Mouse (Mus musculus) testis, adult 2 months (tissue): ENCODE data around the gene Atf6.

Experiments
- CTCF ChIP-seq: fragments of 200-500 bp; IDR thresholded peaks from 2 replicates; pipeline ENCODE4 v1.5.1; 2012; ENCODE audit warnings: low read depth, mild to moderate bottlenecking, inconsistent platforms, low read length, moderate library complexity; ENCODE audit not compliant: control insufficient read depth, insufficient read depth, insufficient replicate concordance
- POLR2A ChIP-seq: fragments of 200-500 bp; IDR thresholded peaks from 2 replicates; pipeline ENCODE4 v1.6.1; 2012; ENCODE audit warnings: low read depth, mild to moderate bottlenecking, inconsistent platforms, low read length, moderate library complexity; ENCODE audit not compliant: control insufficient read depth

- no peak for TF ChIP-seq POLR2A
- TF ChIP-seq CTCF = no peak
These were observed 210.9 kb downstream of the Atf6 start for GRCm38 (mm10) chr1:170656518-170657227.
